Mouse (Mus musculus) cerebellum, adult 11-12 months (tissue): ENCODE data around the gene Dync1i1.

Experiments used
- DNase-seq: peaks from one replicate; pipeline ENCODE4 v3.0.0; 2022

The Dync1i1 gene

GRCm38 (mm10) chr6:6075940-6076447, 350.6 kb downstream of the Dync1i1 start:
- DNase-seq = no peak

GRCm38 (mm10) chr6:6077234-6077633, 351.8 kb downstream of the Dync1i1 start:
- no peak for DNase-seq
